Mouse (Mus musculus) heart, postnatal 0 days (tissue): ENCODE data around the gene Scyl1. TPM values are rescaled to one million over a fixed set of nuclear protein-coding genes. Genes with fewer than 3 reads are reported as not detected.
A peak's percentile ranks its signal among the peaks of the same experiment; 100 is the strongest.

ENCODE experiments used
- ATAC-seq: fragments of 200-750 bp; cut with Nextera tagmentation; 2 replicates; pipeline ENCODE4 v1.8.0; 2017; ENCODE audit warnings: low read depth, moderate number of reproducible peaks, moderate library complexity; ENCODE audit not compliant: insufficient read depth
- DNase-seq: peaks from one replicate; pipeline ENCODE4 v3.0.0-alpha.2; 2016; ENCODE audit warnings: low spot score
- H3K27ac ChIP-seq: fragments of 300-500 bp; sonication (generic); 2 replicates; pipeline ENCODE4 v1.5.1; 2014; ENCODE audit warnings: low read depth, mild to moderate bottlenecking
- H3K27me3 ChIP-seq: fragments of 300-500 bp; sonication (generic); 2 replicates; pipeline ENCODE4 v1.6.1; 2014; ENCODE audit warnings: low read length, mixed read lengths; ENCODE audit not compliant: control insufficient read depth, insufficient read depth
- H3K36me3 ChIP-seq: fragments of 300-500 bp; sonication (generic); replicated peaks from 2 replicates; pipeline ENCODE4 v1.6.1; 2014; ENCODE audit warnings: low read length, mixed read lengths; ENCODE audit not compliant: control insufficient read depth, insufficient read depth
- H3K4me1 ChIP-seq: fragments of 300-500 bp; sonication (generic); 2 replicates; pipeline ENCODE4 v1.6.1; 2014; ENCODE audit warnings: antibody characterized with exemption; ENCODE audit not compliant: control insufficient read depth, insufficient read depth
- H3K4me2 ChIP-seq: fragments of 300-500 bp; sonication (generic); 2 replicates; pipeline ENCODE4 v1.6.1; 2014; ENCODE audit warnings: low read depth, mild to moderate bottlenecking, low read length, moderate library complexity
- H3K4me3 ChIP-seq: fragments of 300-500 bp; sonication (generic); 2 replicates; pipeline ENCODE4 v1.5.1; 2014; ENCODE audit warnings: low read depth, low read length
- H3K9ac ChIP-seq: fragments of 300-500 bp; sonication (generic); replicated peaks from 2 replicates; pipeline ENCODE4 v1.6.1; 2014; ENCODE audit warnings: low read depth, low read length, mixed read lengths
- H3K9me3 ChIP-seq: fragments of 300-500 bp; sonication (generic); replicated peaks from 2 replicates; pipeline ENCODE4 v1.6.1; 2016; ENCODE audit warnings: low read length; ENCODE audit not compliant: control insufficient read depth
- CTCF ChIP-seq: IDR thresholded peaks from 2 replicates; pipeline ENCODE4 v1.5.1; 2016; ENCODE audit warnings: antibody characterized with exemption, control low read depth, low read depth
- EP300 ChIP-seq: IDR thresholded peaks from 2 replicates; pipeline ENCODE4 v1.6.1; 2016; ENCODE audit warnings: antibody characterized with exemption, low read depth
- WGBS: fragments of 180-500 bp; shearing (Covaris S2); extraction: QIAGEN DNeasy Blood & Tissue Kit; methylation state at CpG from one replicate; pipeline ENCODE4 v1.1.7; 2014; 5-methylcytosine and 5-hydroxymethylcytosine counted together
- polyA plus RNA-seq: library from polyadenylated mRNA; unstranded; fragments of >200 nt; fragmentation: Nextera tagmentation; extraction: Ambion mirVana; gene quantifications from 2 replicates; pipeline ENCODE4 v1.2.1, GENCODE M21; 2015
- total RNA-seq: library from RNA; depleted of rRNA; stranded (reverse); fragments of >200 nt; gene quantifications from 2 replicates; pipeline ENCODE4 v1.2.3, GENCODE M21; 2014; ENCODE audit warnings: low replicate concordance

Scyl1 gene
- total and polyA plus RNA-seq, 2 experiments from 2014 or later, result 47.1 to 82.4 TPM

DNA sequence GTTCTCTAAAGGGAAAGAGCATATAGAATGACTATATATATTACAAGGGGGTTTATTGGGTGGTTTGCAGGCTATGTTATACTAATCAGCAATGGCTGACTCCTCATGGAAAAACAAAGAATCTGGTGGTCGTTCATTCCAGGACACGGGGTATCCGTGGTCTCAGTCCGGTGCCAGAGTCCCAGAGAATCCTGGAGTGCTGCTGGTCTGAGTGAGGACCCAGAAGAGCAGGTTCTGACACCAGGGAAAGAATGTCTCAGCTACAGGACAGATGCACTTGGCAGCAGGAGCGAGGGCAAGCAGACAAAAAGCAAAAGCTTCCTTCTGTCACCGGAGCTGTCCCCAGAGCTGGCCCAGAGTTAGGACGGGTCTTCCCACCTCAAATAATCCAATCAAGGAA, 17.4 kb upstream of the Scyl1 start:
- ATAC-seq (no peak), DNase-seq (no peak)
- Histone ChIP-seq H3K27me3 (no peaks in the 10 kb centered on the region), H3K4me3 (no peak overlapping the region), H3K9ac (no peak overlapping the region), H3K27ac (peak overlapping the region; percentile 76; the same call in 1 of the 2 replicates), H3K36me3 (no peaks in the 10 kb centered on the region), H3K4me2 (no peak overlapping the region), H3K9me3 (no peaks in the 10 kb centered on the region), H3K4me1 (no peaks in the 10 kb centered on the region)
- 85% methylated on average over 7 of the region's 7 CpGs for WGBS
- no peak for TF ChIP-seq CTCF
- TF ChIP-seq EP300, result no peak

- H3K36me3 ChIP-seq, result no peaks in the 10 kb centered on the region
- no peak overlapping the region for H3K9ac ChIP-seq
- H3K27me3 ChIP-seq, result no peaks in the 10 kb centered on the region
- ATAC-seq (no peak), DNase-seq (no peak)
- 68% methylated on average over 7 of the region's 7 CpGs for WGBS
- H3K4me1 ChIP-seq, result no peaks in the 10 kb centered on the region
- no peak for TF ChIP-seq CTCF
- H3K4me2 ChIP-seq, result no peak overlapping the region
- H3K27ac ChIP-seq, result peak overlapping the region; percentile 76
- no peaks in the 10 kb centered on the region for H3K9me3 ChIP-seq
- H3K4me3 ChIP-seq, result no peak overlapping the region
Measured at GRCm38 (mm10) chr19:5787920-5788319, 16.7 kb upstream of the Scyl1 start.

- no peaks in the 10 kb centered on the region for H3K36me3 ChIP-seq
- WGBS, result 5% methylated on average over 8 of the region's 8 CpGs
- ATAC-seq, result peak; percentile 94
- H3K4me1 ChIP-seq, result no peaks in the 10 kb centered on the region
- peak; percentile 94 for DNase-seq
- H3K27ac ChIP-seq, result peak overlapping the region; percentile 76
- H3K9ac ChIP-seq, result no peak overlapping the region
- H3K27me3 ChIP-seq, result no peaks in the 10 kb centered on the region
- H3K9me3 ChIP-seq, result no peaks in the 10 kb centered on the region
- no peak overlapping the region for H3K4me2 ChIP-seq
- no peak overlapping the region for H3K4me3 ChIP-seq
- TF ChIP-seq EP300 (no peak), CTCF (peak; percentile 87)
Measured at GRCm38 (mm10) chr19:5787128-5787635, 16.0 kb upstream of the Scyl1 start.

- TF ChIP-seq CTCF, result peak; percentile 88
- TF ChIP-seq EP300, result no peak
- Histone ChIP-seq H3K27me3 (no peaks in the 10 kb centered on the region), H3K4me3 (no peak overlapping the region), H3K4me2 (no peak overlapping the region), H3K9ac (no peak overlapping the region), H3K36me3 (no peaks in the 10 kb centered on the region), H3K27ac (peak overlapping the region; percentile 72), H3K4me1 (no peaks in the 10 kb centered on the region), H3K9me3 (no peaks in the 10 kb centered on the region)
- ATAC-seq (peak; percentile 66), DNase-seq (peak; percentile 76)
- WGBS, result 9% methylated on average over 12 of the region's 12 CpGs
Measured at GRCm38 (mm10) chr19:5786441-5787114, 15.4 kb upstream of the Scyl1 start.

GRCm38 (mm10) chr19:5784958-5785577, 13.8 kb upstream of the Scyl1 start:
- Histone ChIP-seq H3K27me3 (no peaks in the 10 kb centered on the region), H3K4me2 (no peak overlapping the region), H3K36me3 (no peaks in the 10 kb centered on the region), H3K4me3 (no peak overlapping the region), H3K4me1 (no peaks in the 10 kb centered on the region), H3K27ac (no peak overlapping the region), H3K9me3 (no peaks in the 10 kb centered on the region), H3K9ac (no peak overlapping the region)
- TF ChIP-seq CTCF, result no peak
- WGBS, result 57% methylated on average over 10 of the region's 10 CpGs
- no peak for DNase-seq
- no peak for ATAC-seq

- H3K4me2 ChIP-seq, result no peak overlapping the region
- ATAC-seq, result no peak
- TF ChIP-seq CTCF (no peak), EP300 (no peak)
- no peaks in the 10 kb centered on the region for H3K27me3 ChIP-seq
- H3K9me3 ChIP-seq, result no peaks in the 10 kb centered on the region
- H3K4me3 ChIP-seq, result no peak overlapping the region
- no peaks in the 10 kb centered on the region for H3K36me3 ChIP-seq
- DNase-seq, result no peak
- no peak overlapping the region for H3K9ac ChIP-seq
- no peak overlapping the region for H3K27ac ChIP-seq
- H3K4me1 ChIP-seq, result no peaks in the 10 kb centered on the region
- WGBS, result 80% methylated on average over 1 of the region's 1 CpGs
Measured at GRCm38 (mm10) chr19:5782121-5782520, 10.9 kb upstream of the Scyl1 start.
